In genomic region chr7:82084473-82084872, GRCm38 (mm10) we compare ENCODE assay signal across 27 mouse cellular contexts.
DNase-seq lines count a peak whose midpoint lies in the region; ATAC-seq lines count a peak whose summit lies in the region.
"Had no signal": no experiment of that assay in that cellular context is flagged by ENCODE, and none has a peak within 500 bp of the region (broad histone marks: within the 10 kb centered on the region; RNA-seq: fewer than 3 reads in every experiment).

No protein-coding gene starts in this region.

- no peaks in the 10 kb centered on the region for H3K9me3 ChIP-seq in embryonic facial prominence, embryonic 12.5 days
- no peaks in the 10 kb centered on the region for H3K9me3 ChIP-seq in embryonic facial prominence, embryonic 10.5 days
- H3K9me3 ChIP-seq: forebrain, embryonic 10.5 days; forebrain, embryonic 15.5 days; G1E; heart, embryonic 13.5 days; liver, embryonic 13.5 days; midbrain, embryonic 15.5 days; neural tube, embryonic 12.5 days had no signal

- H3K4me1 ChIP-seq in embryonic facial prominence, embryonic 12.5 days = peaks cover 21% of the 10 kb centered on the region; the same call in 1 of the 2 replicates
- H3K4me1 ChIP-seq in embryonic facial prominence, embryonic 10.5 days = peaks cover 19% of the 10 kb centered on the region
- H3K4me1 ChIP-seq: liver, embryonic 13.5 days had no signal

- no peak for DNase-seq in embryonic facial prominence, embryonic 10.5 days (ENCODE audit: low spot score)
- peak; percentile 9 for DNase-seq in layer of hippocampus, adult 11-12 months (ENCODE audit: low spot score)
- DNase-seq in layer of hippocampus, adult 9-10 months (ENCODE audit: low spot score) = no peak
- DNase-seq in NIH3T3 (ENCODE audit: low read depth) = peak; percentile 64
- DNase-seq in retina, postnatal 1 day = peak; percentile 24
- no peak for DNase-seq in right cerebral cortex, postnatal 10 days (ENCODE audit: low spot score in 2 of 2)
- DNase-seq: adrenal gland, postnatal 14 days; cerebellum, adult 11-12 months; cerebellum, postnatal 14 days; gastrocnemius, postnatal 36 days; heart, adult 2 months; heart, postnatal 10 days; kidney, adult 11 months; kidney, postnatal 14 days; liver, embryonic 13.5 days; lung, adult 18-20 months; lung, postnatal 10 days; right cerebral cortex, postnatal 14 days; thymus, postnatal 14 days had no signal

- H3K27ac ChIP-seq in embryonic facial prominence, embryonic 12.5 days = 0 out of 2 replicates have a peak overlapping the region, but pooled peaks have one; percentile 31
- no peak overlapping the region for H3K27ac ChIP-seq in embryonic facial prominence, embryonic 10.5 days (replicated peaks)
- H3K27ac ChIP-seq: forebrain, embryonic 10.5 days; forebrain, embryonic 15.5 days; heart, adult 2 months; heart, embryonic 13.5 days; left cerebral cortex, adult 2 months; liver, embryonic 13.5 days; midbrain, embryonic 15.5 days; neural tube, embryonic 12.5 days had no signal

- 68% methylated on average over 10 of the region's 10 CpGs for WGBS in embryonic facial prominence, embryonic 12.5 days
- 83% methylated on average over 10 of the region's 10 CpGs for WGBS in embryonic facial prominence, embryonic 10.5 days

- no peak for ATAC-seq in embryonic facial prominence, embryonic 12.5 days (ENCODE audit: insufficient number of reproducible peaks, insufficient read depth, low FRiP score, low TSS enrichment)
- ATAC-seq: forebrain, embryonic 15.5 days; midbrain, embryonic 15.5 days had no signal

- no peak overlapping the region for H3K4me2 ChIP-seq in embryonic facial prominence, embryonic 12.5 days (replicated peaks)
- H3K4me2 ChIP-seq: forebrain, embryonic 15.5 days; heart, embryonic 13.5 days; liver, embryonic 13.5 days; midbrain, embryonic 15.5 days; neural tube, embryonic 12.5 days had no signal

- H3K4me3 ChIP-seq in embryonic facial prominence, embryonic 12.5 days = no peak overlapping the region
- H3K4me3 ChIP-seq in embryonic facial prominence, embryonic 10.5 days = no peak overlapping the region
- H3K4me3 ChIP-seq: forebrain, embryonic 10.5 days; forebrain, embryonic 15.5 days; heart, adult 2 months; heart, embryonic 13.5 days; left cerebral cortex, adult 2 months; liver, embryonic 13.5 days; midbrain, embryonic 15.5 days; neural tube, embryonic 12.5 days had no signal

- no peaks in the 10 kb centered on the region; the same call in 1 of the 2 replicates for H3K27me3 ChIP-seq in embryonic facial prominence, embryonic 12.5 days
- H3K27me3 ChIP-seq in embryonic facial prominence, embryonic 10.5 days (replicated peaks; ENCODE audit: low read depth, poor library complexity, severe bottlenecking) = peaks cover 13% of the 10 kb centered on the region
- H3K27me3 ChIP-seq: forebrain, embryonic 15.5 days; liver, embryonic 13.5 days; midbrain, embryonic 15.5 days; neural tube, embryonic 12.5 days had no signal

- H3K9ac ChIP-seq in embryonic facial prominence, embryonic 12.5 days = no peak overlapping the region
- H3K9ac ChIP-seq: forebrain, embryonic 15.5 days; heart, embryonic 13.5 days; liver, embryonic 13.5 days; midbrain, embryonic 15.5 days; neural tube, embryonic 12.5 days had no signal

- no peaks in the 10 kb centered on the region for H3K36me3 ChIP-seq in embryonic facial prominence, embryonic 12.5 days
- no peaks in the 10 kb centered on the region for H3K36me3 ChIP-seq in embryonic facial prominence, embryonic 10.5 days (replicated peaks)
- H3K36me3 ChIP-seq: forebrain, embryonic 10.5 days; forebrain, embryonic 15.5 days; G1E; heart, embryonic 13.5 days; liver, embryonic 13.5 days; midbrain, embryonic 15.5 days; neural tube, embryonic 12.5 days had no signal

Comparison
In these comparisons a context has a peak if more than half of its experiments do, and no peak if none do; other contexts are left out.
1. DNase-seq: peak in layer of hippocampus, adult 11-12 months (single experiment), NIH3T3 (single experiment) and retina, postnatal 1 day (single experiment); none in embryonic facial prominence, embryonic 10.5 days (single experiment), layer of hippocampus, adult 9-10 months (single experiment) and right cerebral cortex, postnatal 10 days (0 of 2).